Mouse (Mus musculus): ENCODE results near the gene Vps9d1. TPM values are rescaled to one million over a fixed set of nuclear protein-coding genes. Genes with fewer than 3 reads are reported as not detected.
"Not testable (repeated sequence)": the region's sequence is repeated elsewhere in the genome, so short reads cannot be mapped to it uniquely, and the experiment has no call there.

Vps9d1 gene
- total RNA-seq, 2 experiments from 2014 or later = 19.3 to 23.8 TPM

DNA sequence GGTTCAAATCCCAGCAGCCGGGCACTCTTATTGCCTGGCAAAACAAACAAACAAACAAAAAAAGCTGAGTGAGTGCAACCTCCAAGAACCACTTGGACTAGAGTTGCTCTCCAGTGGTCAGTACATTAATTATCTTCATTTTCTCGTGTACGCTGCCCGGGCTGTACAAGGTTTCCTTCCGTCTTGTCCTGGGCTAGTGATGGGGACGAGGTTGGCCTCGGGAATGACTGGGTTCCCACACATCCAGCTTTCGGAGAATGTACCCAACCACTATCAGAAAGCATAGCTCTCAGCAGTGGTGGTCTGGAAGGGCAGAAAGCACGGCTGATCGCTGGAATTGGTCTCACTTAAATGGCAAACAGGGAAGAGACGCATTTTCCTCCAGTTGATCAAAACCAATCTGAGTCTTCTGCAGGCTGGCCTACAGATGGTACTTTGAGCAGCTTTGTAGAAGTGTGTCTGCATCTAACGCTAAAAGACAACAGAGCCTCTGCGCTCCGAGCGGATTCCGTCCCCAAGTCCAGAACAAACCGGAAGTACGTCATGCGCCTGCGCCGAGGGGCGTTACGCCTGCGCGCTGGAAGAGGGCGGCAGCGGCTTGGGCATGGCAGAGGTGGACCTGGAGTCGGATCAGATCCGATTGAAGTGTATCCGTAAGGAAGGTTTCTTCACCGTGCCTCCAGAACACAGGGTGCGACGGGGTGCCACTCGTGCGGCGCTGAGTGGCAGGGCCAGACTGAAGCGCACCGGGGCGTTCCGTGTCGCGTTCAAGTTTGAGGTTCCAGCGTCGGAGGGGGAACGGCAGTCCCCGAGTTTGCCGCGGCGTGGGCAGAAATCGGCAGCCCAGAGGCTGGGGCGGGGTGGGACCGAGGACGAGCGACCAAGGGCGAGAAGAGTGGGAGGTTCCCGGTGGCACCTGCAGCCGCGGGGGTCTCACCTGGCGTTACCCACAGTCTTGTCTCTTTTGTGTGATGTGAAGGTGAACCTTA is 29.6 kb downstream of the Vps9d1 start, which contains the start of gene Cdk10:
Gene Cdk10, plus strand, starts transcription at position 565 of the 989 bp plus-strand sequence.
- ATAC-seq (ENCODE audit: poor library complexity, severe bottlenecking) = peak; percentile 99

GRCm38 (mm10) chr8:123220917-123221316 is 33.2 kb downstream of the Vps9d1 start:
- no peak for ATAC-seq (ENCODE audit: poor library complexity, severe bottlenecking)

- ATAC-seq (ENCODE audit: poor library complexity, severe bottlenecking) = no peak
These were observed 38.7 kb downstream of the Vps9d1 start for GRCm38 (mm10) chr8:123215430-123215829.

GRCm38 (mm10) chr8:123213118-123213772 is 40.9 kb downstream of the Vps9d1 start:
- ATAC-seq (ENCODE audit: poor library complexity, severe bottlenecking) = 0 out of 2 replicates have a peak, but pooled peaks have one; percentile 14

- ATAC-seq (ENCODE audit: poor library complexity, severe bottlenecking) = peak; percentile 93
These were observed 41.6 kb downstream of the Vps9d1 start, which contains the start of the genes Chmp1a and Spata33 for GRCm38 (mm10) chr8:123212321-123213117. Gene Chmp1a (minus strand): TSS chr8:123212763. Gene Spata33 (plus strand): TSS chr8:123212832.

- ATAC-seq (ENCODE audit: poor library complexity, severe bottlenecking) = no peak
These were observed 42.3 kb downstream of the Vps9d1 start for GRCm38 (mm10) chr8:123211876-123212275.

GRCm38 (mm10) chr8:123203571-123203970 is 50.6 kb downstream of the Vps9d1 start:
- ATAC-seq (ENCODE audit: poor library complexity, severe bottlenecking) = peak; percentile 54

DNA sequence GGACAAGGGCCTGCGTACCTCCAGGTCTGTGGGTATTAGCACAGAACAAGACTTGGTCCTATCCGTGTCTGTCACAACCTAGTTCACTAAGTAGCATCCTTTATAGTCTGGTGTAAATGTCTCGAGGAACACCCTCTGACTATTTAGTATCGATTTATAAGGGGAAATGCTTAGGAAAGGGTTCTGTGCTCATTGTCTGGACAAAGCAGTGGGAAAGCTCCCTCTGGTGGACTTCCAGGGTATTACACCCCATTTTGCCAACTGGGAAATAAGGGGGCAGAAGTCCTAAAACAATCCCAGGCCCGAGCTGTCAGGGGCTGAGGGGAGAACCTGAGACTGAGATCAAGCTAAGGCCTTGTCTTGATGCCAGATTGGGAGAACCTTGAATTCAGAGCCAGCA is 51.9 kb downstream of the Vps9d1 start:
- ATAC-seq (ENCODE audit: poor library complexity, severe bottlenecking) = peak; percentile 70

GRCm38 (mm10) chr8:123199864-123200263 is 54.3 kb downstream of the Vps9d1 start:
- ATAC-seq (ENCODE audit: poor library complexity, severe bottlenecking) = no peak

- ATAC-seq (ENCODE audit: poor library complexity, severe bottlenecking) = not testable (repeated sequence)
These were observed 57.1 kb downstream of the Vps9d1 start for GRCm38 (mm10) chr8:123197016-123197415.

GRCm38 (mm10) chr8:123193771-123194170 is 60.4 kb downstream of the Vps9d1 start:
- no peak for ATAC-seq (ENCODE audit: poor library complexity, severe bottlenecking)

Other genes with a start within 250 kb of the Vps9d1 start
- 86.2 and 87.9 TPM in 2 replicates for gene Ankrd11, start 212.1 kb downstream of the Vps9d1 start, total RNA-seq (2015)
- gene Ankrd11, start 212.1 kb downstream of the Vps9d1 start, total RNA-seq (2017) = 90.5 and 102 TPM in 2 replicates
- 39.2 and 40.0 TPM in 2 replicates for gene Spg7, start 191.4 kb downstream of the Vps9d1 start, total RNA-seq (2015)
- gene Spg7, start 191.4 kb downstream of the Vps9d1 start, total RNA-seq (2017) = 34.3 and 56.2 TPM in 2 replicates
- gene Rpl13, start 152.0 kb downstream of the Vps9d1 start, total RNA-seq (2015) = 726 and 746 TPM in 2 replicates
- 1,905 and 2,227 TPM in 2 replicates for gene Rpl13, start 152.0 kb downstream of the Vps9d1 start, total RNA-seq (2017)
- gene Cpne7, start 137.0 kb downstream of the Vps9d1 start, total RNA-seq (2015) = 0.11 TPM in 1 of 2 replicates, not detected in the other
- 0.22 and 0.98 TPM in 2 replicates for gene Cpne7, start 137.0 kb downstream of the Vps9d1 start, total RNA-seq (2017)
- gene Sult5a1, start 96.0 kb downstream of the Vps9d1 start, total RNA-seq (2015) = not detected in 2 replicates
- not detected in 2 replicates for gene Sult5a1, start 96.0 kb downstream of the Vps9d1 start, total RNA-seq (2017)
- gene Dpep1, start 68.1 kb downstream of the Vps9d1 start, total RNA-seq (2015) = 0.36 and 1.8 TPM in 2 replicates
- 0.24 and 0.33 TPM in 2 replicates for gene Dpep1, start 68.1 kb downstream of the Vps9d1 start, total RNA-seq (2017)
- gene Chmp1a, start 41.6 kb downstream of the Vps9d1 start, total RNA-seq (2015) = 21.9 and 24.2 TPM in 2 replicates
- gene Chmp1a, start 41.6 kb downstream of the Vps9d1 start, total RNA-seq (2017) = 36.1 and 42.8 TPM in 2 replicates
- gene Spata33, start 41.5 kb downstream of the Vps9d1 start, total RNA-seq (2015) = 0.09 and 0.11 TPM in 2 replicates
- gene Spata33, start 41.5 kb downstream of the Vps9d1 start, total RNA-seq (2017) = not detected in 2 replicates
- 11.1 and 13.8 TPM in 2 replicates for gene Cdk10, start 29.5 kb downstream of the Vps9d1 start, total RNA-seq (2015)
- 16.3 and 20.2 TPM in 2 replicates for gene Cdk10, start 29.5 kb downstream of the Vps9d1 start, total RNA-seq (2017)
- gene Spata2l, start 18.1 kb downstream of the Vps9d1 start, total RNA-seq (2015) = 5.4 and 5.5 TPM in 2 replicates
- 2.2 and 4.7 TPM in 2 replicates for gene Spata2l, start 18.1 kb downstream of the Vps9d1 start, total RNA-seq (2017)
- 13.5 and 16.4 TPM in 2 replicates for gene Zfp276, start 153 bp downstream of the Vps9d1 start, total RNA-seq (2015)
- 15.7 and 30.6 TPM in 2 replicates for gene Zfp276, start 153 bp downstream of the Vps9d1 start, total RNA-seq (2017)
- 29.5 and 36.3 TPM in 2 replicates for gene Fanca, start 64.2 kb upstream of the Vps9d1 start, total RNA-seq (2015)
- gene Fanca, start 64.2 kb upstream of the Vps9d1 start, total RNA-seq (2017) = 37.9 and 50.2 TPM in 2 replicates
- gene Spire2, start 78.4 kb upstream of the Vps9d1 start, total RNA-seq (2015) = 0.07 TPM in 1 of 2 replicates, not detected in the other
- not detected in 2 replicates for gene Spire2, start 78.4 kb upstream of the Vps9d1 start, total RNA-seq (2017)
- 68.3 and 86.8 TPM in 2 replicates for gene Tcf25, start 119.4 kb upstream of the Vps9d1 start, total RNA-seq (2015)
- gene Tcf25, start 119.4 kb upstream of the Vps9d1 start, total RNA-seq (2017) = 187 and 329 TPM in 2 replicates
- gene Mc1r, start 152.8 kb upstream of the Vps9d1 start, total RNA-seq (2015) = not detected in 2 replicates
- not detected in 2 replicates for gene Mc1r, start 152.8 kb upstream of the Vps9d1 start, total RNA-seq (2017)
- gene Tubb3, start 157.1 kb upstream of the Vps9d1 start, total RNA-seq (2015) = 0.89 and 1.0 TPM in 2 replicates
- 0.37 and 1.2 TPM in 2 replicates for gene Tubb3, start 157.1 kb upstream of the Vps9d1 start, total RNA-seq (2017)
- gene Def8, start 169.2 kb upstream of the Vps9d1 start, total RNA-seq (2015) = 15.2 and 19.6 TPM in 2 replicates
- gene Def8, start 169.2 kb upstream of the Vps9d1 start, total RNA-seq (2017) = 24.9 and 27.3 TPM in 2 replicates
- 10.4 and 11.7 TPM in 2 replicates for gene Afg3l1, start 223.6 kb upstream of the Vps9d1 start, total RNA-seq (2015)
- 12.2 and 13.3 TPM in 2 replicates for gene Afg3l1, start 223.6 kb upstream of the Vps9d1 start, total RNA-seq (2017)

Measured in megakaryocyte, adult 5-6 weeks (primary cell).